Mouse (Mus musculus) embryonic facial prominence, embryonic 10.5 days (tissue): ENCODE results near the gene Manba. TPM values are rescaled to one million over a fixed set of nuclear protein-coding genes. Genes with fewer than 3 reads are reported as not detected.

ENCODE experiments used
- polyA plus RNA-seq: library from polyadenylated mRNA; unstranded; fragments of >200 nt; fragmentation: Nextera tagmentation; extraction: Ambion mirVana; gene quantifications from 2 replicates; pipeline ENCODE4 v1.2.1, GENCODE M21; 2016

Gene Manba
- polyA plus RNA-seq, 1 experiment from 2014 or later, result 3.5 TPM

Other genes starting within 250 kb of the Manba start
- gene Bdh2, start 204.4 kb upstream of the Manba start, polyA plus RNA-seq, result 9.7 and 10.3 TPM in 2 replicates
- gene Slc9b2, start 177.9 kb upstream of the Manba start, polyA plus RNA-seq, result 3.0 and 3.8 TPM in 2 replicates
- 0.62 TPM in 1 of 2 replicates, not detected in the other for gene Slc9b1, start 137.6 kb upstream of the Manba start, polyA plus RNA-seq
- gene Cisd2, start 61.7 kb upstream of the Manba start, polyA plus RNA-seq, result 74.9 and 81.1 TPM in 2 replicates
- gene Ube2d3, start 47.5 kb upstream of the Manba start, polyA plus RNA-seq, result 539 and 556 TPM in 2 replicates
- gene Nfkb1, start 205.9 kb downstream of the Manba start, polyA plus RNA-seq, result 12.7 and 13.3 TPM in 2 replicates